Mouse (Mus musculus) midbrain, embryonic 10.5 days (tissue): ENCODE data around the gene Osbpl7. TPM values are rescaled to one million over a fixed set of nuclear protein-coding genes. Genes with fewer than 3 reads are reported as not detected.

Experiments
- DNase-seq: peaks from one replicate; pipeline ENCODE4 v3.0.0-alpha.2; 2017; ENCODE audit warnings: low spot score
- H3K27ac ChIP-seq: fragments of 300-500 bp; sonication (generic); replicated peaks from 2 replicates; pipeline ENCODE4 v1.5.1; 2016; ENCODE audit warnings: mild to moderate bottlenecking
- H3K27me3 ChIP-seq: fragments of 300-500 bp; sonication (generic); 2 replicates; pipeline ENCODE4 v1.6.1; 2016; ENCODE audit warnings: low read depth, mild to moderate bottlenecking; ENCODE audit not compliant: poor library complexity, severe bottlenecking
- H3K36me3 ChIP-seq: fragments of 300-500 bp; sonication (generic); 2 replicates; pipeline ENCODE4 v1.6.1; 2016; ENCODE audit warnings: mild to moderate bottlenecking, moderate library complexity
- H3K4me1 ChIP-seq: fragments of 300-500 bp; sonication (generic); 2 replicates; pipeline ENCODE4 v1.6.1; 2016
- H3K4me3 ChIP-seq: fragments of 300-500 bp; sonication (generic); 2 replicates; pipeline ENCODE4 v1.5.1; 2016; ENCODE audit warnings: mild to moderate bottlenecking, moderate library complexity
- H3K9me3 ChIP-seq: fragments of 300-500 bp; sonication (generic); replicated peaks from 2 replicates; pipeline ENCODE4 v1.6.1; 2016; ENCODE audit warnings: mild to moderate bottlenecking
- WGBS: fragments of 180-500 bp; shearing (Covaris S2); methylation state at CpG from one replicate; pipeline ENCODE4 v1.1.7; 2016; 5-methylcytosine and 5-hydroxymethylcytosine counted together
- polyA plus RNA-seq: library from polyadenylated mRNA; unstranded; fragments of >200 nt; fragmentation: Nextera tagmentation; extraction: Ambion mirVana; gene quantifications from 2 replicates; pipeline ENCODE4 v1.2.1, GENCODE M21; 2016

Osbpl7 gene
- polyA plus RNA-seq, 1 experiment from 2014 or later, result 8.4 TPM

- WGBS, result 90% methylated on average over 8 of the region's 8 CpGs
- no peak for DNase-seq
- H3K36me3 ChIP-seq, result peaks cover 56% of the 10 kb centered on the region
These were observed 2.3 kb upstream of the Osbpl7 start for GRCm38 (mm10) chr11:97048090-97048650.

GRCm38 (mm10) chr11:97049492-97050085 lies 839 bp upstream of the Osbpl7 start:
- no peaks in the 10 kb centered on the region for H3K27me3 ChIP-seq
- 84% methylated on average over 6 of the region's 6 CpGs for WGBS

More at GRCm38 (mm10) chr11:97048090-97048650, 2.3 kb upstream of the Osbpl7 start:
- H3K4me1 ChIP-seq, result peaks cover 26% of the 10 kb centered on the region
- no peak overlapping the region for H3K4me3 ChIP-seq
- no peaks in the 10 kb centered on the region for H3K27me3 ChIP-seq
- H3K9me3 ChIP-seq, result no peaks in the 10 kb centered on the region
- no peak overlapping the region for H3K27ac ChIP-seq

GRCm38 (mm10) chr11:97050944-97051586 lies 637 bp downstream of the Osbpl7 start:
- peak overlapping the region; percentile 81 for H3K4me3 ChIP-seq
- WGBS, result 32% methylated on average over 13 of the region's 13 CpGs
- peak overlapping the region; percentile 80 for H3K27ac ChIP-seq
- DNase-seq, result no peak
- H3K36me3 ChIP-seq, result peaks cover 55% of the 10 kb centered on the region
- H3K4me1 ChIP-seq, result peaks cover 25% of the 10 kb centered on the region
- no peaks in the 10 kb centered on the region for H3K9me3 ChIP-seq
- no peaks in the 10 kb centered on the region for H3K27me3 ChIP-seq

More at GRCm38 (mm10) chr11:97049492-97050085, 839 bp upstream of the Osbpl7 start:
- peaks cover 25% of the 10 kb centered on the region for H3K4me1 ChIP-seq
- no peak for DNase-seq
- no peak overlapping the region for H3K27ac ChIP-seq
- H3K9me3 ChIP-seq, result no peaks in the 10 kb centered on the region
- H3K4me3 ChIP-seq, result no peak overlapping the region
- H3K36me3 ChIP-seq, result peaks cover 55% of the 10 kb centered on the region

- no peak for DNase-seq
- H3K9me3 ChIP-seq, result no peaks in the 10 kb centered on the region
- H3K36me3 ChIP-seq, result peaks cover 58% of the 10 kb centered on the region
- peaks cover 25% of the 10 kb centered on the region for H3K4me1 ChIP-seq
- no peaks in the 10 kb centered on the region for H3K27me3 ChIP-seq
- peak overlapping the region; percentile 81; the same call in 1 of the 2 replicates for H3K4me3 ChIP-seq
- H3K27ac ChIP-seq, result no peak overlapping the region
- WGBS, result 39% methylated on average over 11 of the region's 11 CpGs
These were observed 1.8 kb downstream of the Osbpl7 start for GRCm38 (mm10) chr11:97052219-97052646.

GRCm38 (mm10) chr11:97063274-97063920 lies 13.0 kb downstream of the Osbpl7 start:
- 61% methylated on average over 9 of the region's 9 CpGs for WGBS
- Histone ChIP-seq H3K4me3 (no peak overlapping the region), H3K9me3 (no peaks in the 10 kb centered on the region), H3K27me3 (no peaks in the 10 kb centered on the region; the same call in 1 of the 2 replicates), H3K27ac (peak overlapping the region; percentile 68; the same call in 1 of the 2 replicates), H3K4me1 (peaks cover 8% of the 10 kb centered on the region), H3K36me3 (peaks cover 67% of the 10 kb centered on the region)
- no peak for DNase-seq

- Histone ChIP-seq H3K4me1 (peaks cover 8% of the 10 kb centered on the region), H3K27ac (peak overlapping the region; percentile 68; the same call in 1 of the 2 replicates), H3K27me3 (no peaks in the 10 kb centered on the region; the same call in 1 of the 2 replicates), H3K4me3 (no peak overlapping the region), H3K36me3 (peaks cover 66% of the 10 kb centered on the region), H3K9me3 (no peaks in the 10 kb centered on the region)
- DNase-seq, result no peak
- 88% methylated on average over 3 of the region's 3 CpGs for WGBS
These were observed 13.5 kb downstream of the Osbpl7 start for GRCm38 (mm10) chr11:97063921-97064295.

- H3K36me3 ChIP-seq, result peaks cover 49% of the 10 kb centered on the region
- H3K9me3 ChIP-seq, result no peaks in the 10 kb centered on the region
- H3K4me1 ChIP-seq, result peaks cover 8% of the 10 kb centered on the region
- no peaks in the 10 kb centered on the region; the same call in 1 of the 2 replicates for H3K27me3 ChIP-seq
- H3K27ac ChIP-seq, result no peak overlapping the region
- DNase-seq, result no peak
- WGBS, result 89% methylated on average over 12 of the region's 12 CpGs
- H3K4me3 ChIP-seq, result no peak overlapping the region
These were observed 15.3 kb downstream of the Osbpl7 start for GRCm38 (mm10) chr11:97065538-97066295.

- peaks cover 39% of the 10 kb centered on the region for H3K36me3 ChIP-seq
- DNase-seq, result no peak
- WGBS, result 38% methylated on average over 22 of the region's 22 CpGs
These were observed 16.4 kb downstream of the Osbpl7 start for GRCm38 (mm10) chr11:97066656-97067360.

GRCm38 (mm10) chr11:97069333-97069732 lies 18.9 kb downstream of the Osbpl7 start:
- H3K4me1 ChIP-seq, result no peaks in the 10 kb centered on the region
- no peak overlapping the region for H3K4me3 ChIP-seq
- H3K36me3 ChIP-seq, result peaks cover 37% of the 10 kb centered on the region
- H3K9me3 ChIP-seq, result no peaks in the 10 kb centered on the region
- no peak overlapping the region for H3K27ac ChIP-seq
- no peaks in the 10 kb centered on the region; the same call in 1 of the 2 replicates for H3K27me3 ChIP-seq
- WGBS, result 68% methylated on average over 1 of the region's 1 CpGs
- no peak for DNase-seq

More at GRCm38 (mm10) chr11:97066656-97067360, 16.4 kb downstream of the Osbpl7 start:
- Histone ChIP-seq H3K4me1 (peaks cover 8% of the 10 kb centered on the region), H3K27me3 (no peaks in the 10 kb centered on the region; the same call in 1 of the 2 replicates), H3K9me3 (no peaks in the 10 kb centered on the region), H3K4me3 (0 out of 2 replicates have a peak overlapping the region, but pooled peaks have one; percentile 0), H3K27ac (no peak overlapping the region)

- WGBS, result 96% methylated on average over 2 of the region's 2 CpGs
- no peaks in the 10 kb centered on the region for H3K9me3 ChIP-seq
- H3K27ac ChIP-seq, result no peak overlapping the region
- no peaks in the 10 kb centered on the region; the same call in 1 of the 2 replicates for H3K27me3 ChIP-seq
- no peaks in the 10 kb centered on the region for H3K4me1 ChIP-seq
- H3K36me3 ChIP-seq, result peaks cover 37% of the 10 kb centered on the region
- DNase-seq, result no peak
- no peak overlapping the region for H3K4me3 ChIP-seq
These were observed 19.3 kb downstream of the Osbpl7 start for GRCm38 (mm10) chr11:97069770-97070169.

- WGBS, result 77% methylated on average over 1 of the region's 1 CpGs
- Histone ChIP-seq H3K27me3 (no peaks in the 10 kb centered on the region; the same call in 1 of the 2 replicates), H3K27ac (no peak overlapping the region), H3K4me1 (no peaks in the 10 kb centered on the region), H3K9me3 (no peaks in the 10 kb centered on the region), H3K4me3 (no peak overlapping the region), H3K36me3 (peaks cover 26% of the 10 kb centered on the region)
- no peak for DNase-seq
These were observed 20.7 kb downstream of the Osbpl7 start for GRCm38 (mm10) chr11:97071129-97071528.
